Mouse (Mus musculus): ENCODE results near the gene Sar1a. TPM values are rescaled to one million over a fixed set of nuclear protein-coding genes. Genes with fewer than 3 reads are reported as not detected.

The Sar1a gene
- polyA plus RNA-seq, 1 experiment from 2014 or later, result 200 TPM

GRCm38 (mm10) chr10:61693563-61693962 lies 13.5 kb downstream of the Sar1a start:
- peaks cover 51% of the 10 kb centered on the region for H3K36me3 ChIP-seq
- H3K27ac ChIP-seq, result no peak overlapping the region
- H3K27me3 ChIP-seq, result no peaks in the 10 kb centered on the region
- peaks cover 17% of the 10 kb centered on the region for H3K4me1 ChIP-seq (replicated peaks)
- H3K9ac ChIP-seq (replicated peaks), result no peak overlapping the region
- no peak overlapping the region for H3K4me3 ChIP-seq (replicated peaks)
- WGBS, result 74% methylated on average over 4 of the region's 4 CpGs
- ATAC-seq, result no peak
- H3K4me2 ChIP-seq (replicated peaks), result no peak overlapping the region
- no peaks in the 10 kb centered on the region for H3K9me3 ChIP-seq

- ATAC-seq, result peak; percentile 98
- Histone ChIP-seq H3K4me2 (replicated peaks) (peak within 1 kb of the TSS; percentile 100), H3K9ac (replicated peaks) (peak within 1 kb of the TSS; percentile 82), H3K4me3 (replicated peaks) (peak within 1 kb of the TSS; percentile 96), H3K27ac (peak within 1 kb of the TSS; percentile 72), H3K27me3 (no peaks in the 10 kb centered on the region), H3K9me3 (no peaks in the 10 kb centered on the region), H3K36me3 (peaks cover 43% of the 10 kb centered on the region), H3K4me1 (replicated peaks) (peaks cover 20% of the 10 kb centered on the region)
- WGBS, result under 1% methylated on average over 42 of the region's 42 CpGs
Measured at GRCm38 (mm10) chr10:61694870-61695670, 15.0 kb downstream of the Sar1a start, which contains the start of gene Tysnd1. Gene Tysnd1, plus strand, starts transcription at chr10:61695514.

- H3K27ac ChIP-seq, result peak overlapping the region; percentile 72; the same call in 1 of the 2 replicates
- H3K4me3 ChIP-seq (replicated peaks), result peak overlapping the region; percentile 96
- peak overlapping the region; percentile 100 for H3K4me2 ChIP-seq (replicated peaks)
- peak overlapping the region; percentile 82 for H3K9ac ChIP-seq (replicated peaks)
- ATAC-seq, result 0 out of 2 replicates have a peak, but pooled peaks have one; percentile 4
- peaks cover 20% of the 10 kb centered on the region for H3K4me1 ChIP-seq (replicated peaks)
- peaks cover 37% of the 10 kb centered on the region for H3K36me3 ChIP-seq
- no peaks in the 10 kb centered on the region for H3K27me3 ChIP-seq
- no peaks in the 10 kb centered on the region for H3K9me3 ChIP-seq
- WGBS, result under 1% methylated on average over 91 of the region's 111 CpGs
Measured at GRCm38 (mm10) chr10:61695703-61696559, 15.8 kb downstream of the Sar1a start.

- Histone ChIP-seq H3K36me3 (peaks cover 35% of the 10 kb centered on the region), H3K9ac (replicated peaks) (peak overlapping the region; percentile 82), H3K4me3 (replicated peaks) (peak overlapping the region; percentile 96), H3K27me3 (no peaks in the 10 kb centered on the region), H3K9me3 (no peaks in the 10 kb centered on the region), H3K4me1 (replicated peaks) (peaks cover 20% of the 10 kb centered on the region), H3K4me2 (replicated peaks) (peak overlapping the region; percentile 100), H3K27ac (no peak overlapping the region)
- WGBS, result 12% methylated on average over 19 of the region's 19 CpGs
- ATAC-seq, result no peak
Measured at GRCm38 (mm10) chr10:61696560-61696823, 16.4 kb downstream of the Sar1a start.

- ATAC-seq, result no peak
- H3K9ac ChIP-seq (replicated peaks), result peak overlapping the region; percentile 82; the same call in 1 of the 2 replicates
- H3K4me1 ChIP-seq (replicated peaks), result peaks cover 20% of the 10 kb centered on the region
- H3K27ac ChIP-seq, result no peak overlapping the region
- H3K36me3 ChIP-seq, result peaks cover 35% of the 10 kb centered on the region
- peak overlapping the region; percentile 100 for H3K4me2 ChIP-seq (replicated peaks)
- WGBS, result 97% methylated on average over 2 of the region's 2 CpGs
- H3K4me3 ChIP-seq (replicated peaks), result peak overlapping the region; percentile 96
- no peaks in the 10 kb centered on the region for H3K27me3 ChIP-seq
- H3K9me3 ChIP-seq, result no peaks in the 10 kb centered on the region
Measured at GRCm38 (mm10) chr10:61697028-61697427, 16.9 kb downstream of the Sar1a start.

- 80% methylated on average over 4 of the region's 4 CpGs for WGBS
- no peak overlapping the region for H3K27ac ChIP-seq
- no peaks in the 10 kb centered on the region for H3K4me1 ChIP-seq (replicated peaks)
- no peak overlapping the region for H3K4me2 ChIP-seq (replicated peaks)
- peaks cover 34% of the 10 kb centered on the region for H3K36me3 ChIP-seq
- no peak overlapping the region for H3K9ac ChIP-seq (replicated peaks)
- H3K4me3 ChIP-seq (replicated peaks), result no peak overlapping the region
- ATAC-seq, result no peak
- H3K9me3 ChIP-seq, result no peaks in the 10 kb centered on the region
- no peaks in the 10 kb centered on the region for H3K27me3 ChIP-seq
Measured at GRCm38 (mm10) chr10:61704663-61705062, 24.6 kb downstream of the Sar1a start.

GRCm38 (mm10) chr10:61706412-61707375 lies 26.6 kb downstream of the Sar1a start:
- Histone ChIP-seq H3K4me3 (replicated peaks) (no peak overlapping the region), H3K4me1 (replicated peaks) (no peaks in the 10 kb centered on the region), H3K27me3 (no peaks in the 10 kb centered on the region), H3K9me3 (no peaks in the 10 kb centered on the region), H3K4me2 (replicated peaks) (no peak overlapping the region), H3K9ac (replicated peaks) (no peak overlapping the region), H3K27ac (no peak overlapping the region), H3K36me3 (peaks cover 26% of the 10 kb centered on the region)
- ATAC-seq, result no peak
- WGBS, result 72% methylated on average over 6 of the region's 6 CpGs

- Histone ChIP-seq H3K9me3 (no peaks in the 10 kb centered on the region), H3K9ac (replicated peaks) (no peak overlapping the region), H3K36me3 (no peaks in the 10 kb centered on the region), H3K27ac (no peak overlapping the region), H3K4me1 (replicated peaks) (peaks cover 10% of the 10 kb centered on the region), H3K4me2 (replicated peaks) (no peak overlapping the region), H3K4me3 (replicated peaks) (no peak overlapping the region), H3K27me3 (peaks cover 24% of the 10 kb centered on the region; the same call in 1 of the 2 replicates)
- no peak for ATAC-seq
- 75% methylated on average over 3 of the region's 3 CpGs for WGBS
Measured at GRCm38 (mm10) chr10:61713601-61714000, 33.5 kb downstream of the Sar1a start.

GRCm38 (mm10) chr10:61714146-61714545 lies 34.0 kb downstream of the Sar1a start:
- no peaks in the 10 kb centered on the region for H3K36me3 ChIP-seq
- no peak overlapping the region for H3K27ac ChIP-seq
- ATAC-seq, result no peak
- no peak overlapping the region for H3K4me2 ChIP-seq (replicated peaks)
- peaks cover 24% of the 10 kb centered on the region; the same call in 1 of the 2 replicates for H3K27me3 ChIP-seq
- no peak overlapping the region for H3K9ac ChIP-seq (replicated peaks)
- H3K4me1 ChIP-seq (replicated peaks), result peaks cover 10% of the 10 kb centered on the region
- WGBS, result 98% methylated on average over 4 of the region's 4 CpGs
- no peak overlapping the region for H3K4me3 ChIP-seq (replicated peaks)
- H3K9me3 ChIP-seq, result no peaks in the 10 kb centered on the region

GRCm38 (mm10) chr10:61714771-61715461 lies 34.8 kb downstream of the Sar1a start, which contains the start of gene Aifm2:
Gene Aifm2, plus strand, starts transcription at chr10:61715263.
- H3K36me3 ChIP-seq, result no peaks in the 10 kb centered on the region
- peak; percentile 88 for ATAC-seq
- no peaks in the 10 kb centered on the region for H3K9me3 ChIP-seq
- H3K4me2 ChIP-seq (replicated peaks), result peak within 1 kb of the TSS; percentile 87
- H3K9ac ChIP-seq (replicated peaks), result peak within 1 kb of the TSS; percentile 62
- H3K27me3 ChIP-seq, result peaks cover 24% of the 10 kb centered on the region; the same call in 1 of the 2 replicates
- H3K27ac ChIP-seq, result no peak within 1 kb of the TSS
- H3K4me3 ChIP-seq (replicated peaks), result peak within 1 kb of the TSS; percentile 52
- H3K4me1 ChIP-seq (replicated peaks), result peaks cover 10% of the 10 kb centered on the region
- WGBS, result 14% methylated on average over 32 of the region's 36 CpGs

- WGBS, result 4% methylated on average over 11 of the region's 11 CpGs
- Histone ChIP-seq H3K9me3 (no peaks in the 10 kb centered on the region), H3K27ac (no peak overlapping the region), H3K9ac (replicated peaks) (peak overlapping the region; percentile 62), H3K4me2 (replicated peaks) (peak overlapping the region; percentile 87), H3K4me1 (replicated peaks) (peaks cover 10% of the 10 kb centered on the region), H3K36me3 (no peaks in the 10 kb centered on the region), H3K4me3 (replicated peaks) (peak overlapping the region; percentile 52), H3K27me3 (peaks cover 24% of the 10 kb centered on the region; the same call in 1 of the 2 replicates)
- peak; percentile 68 for ATAC-seq
Measured at GRCm38 (mm10) chr10:61715462-61715837, 35.4 kb downstream of the Sar1a start.

Data from midbrain, embryonic 13.5 days (tissue).